Mouse (Mus musculus) lung, adult 18-20 months (tissue): ENCODE data around the gene Slc7a8.

Source experiments
- DNase-seq, 2 experiments: peaks; one replicate each; pipeline ENCODE4 v3.0.0; 2022; ENCODE audit warnings: mixed read lengths in 2 of 2

Gene Slc7a8

GRCm38 (mm10) chr14:54781610-54782365 lies at the start of gene Slc7a8:
Slc7a8 (minus strand) TSS chr14:54781946.
- peak; percentile 47 to 50 for DNase-seq

- DNase-seq: no peak
These were observed 42.0 kb upstream of the Slc7a8 start for GRCm38 (mm10) chr14:54823716-54824115.

GRCm38 (mm10) chr14:54822301-54822700 lies 40.6 kb upstream of the Slc7a8 start:
- DNase-seq: no peak

- DNase-seq: peak in 1 of 2 experiments; percentile 1
These were observed 36.0 kb upstream of the Slc7a8 start for GRCm38 (mm10) chr14:54817791-54818190.

GRCm38 (mm10) chr14:54815737-54816136 lies 34.0 kb upstream of the Slc7a8 start:
- no peak for DNase-seq

GRCm38 (mm10) chr14:54813991-54814390 lies 32.2 kb upstream of the Slc7a8 start, which contains the start of gene Rnf212b:
Rnf212b (plus strand) TSS chr14:54814141.
- no peak for DNase-seq

- no peak for DNase-seq
These were observed 27.9 kb upstream of the Slc7a8 start for GRCm38 (mm10) chr14:54809668-54810033.

GRCm38 (mm10) chr14:54808718-54809667 lies 27.2 kb upstream of the Slc7a8 start:
- peak in 1 of 2 experiments; percentile 8 for DNase-seq

- DNase-seq: no peak
These were observed 24.4 kb upstream of the Slc7a8 start for GRCm38 (mm10) chr14:54806124-54806523.

GRCm38 (mm10) chr14:54802428-54802827 lies 20.7 kb upstream of the Slc7a8 start:
- DNase-seq: no peak

GRCm38 (mm10) chr14:54799686-54800085 lies 17.9 kb upstream of the Slc7a8 start:
- DNase-seq: no peak

GRCm38 (mm10) chr14:54796760-54797159 lies 15.0 kb upstream of the Slc7a8 start:
- DNase-seq: no peak

- no peak for DNase-seq
These were observed 14.2 kb upstream of the Slc7a8 start for GRCm38 (mm10) chr14:54795901-54796300.

GRCm38 (mm10) chr14:54793894-54794830 lies 12.4 kb upstream of the Slc7a8 start:
- DNase-seq: no peak

- DNase-seq: no peak
These were observed 11.6 kb upstream of the Slc7a8 start for GRCm38 (mm10) chr14:54793351-54793750.

- DNase-seq: no peak
These were observed 10.4 kb upstream of the Slc7a8 start for GRCm38 (mm10) chr14:54792166-54792565.

GRCm38 (mm10) chr14:54788231-54788630 lies 6.5 kb upstream of the Slc7a8 start:
- DNase-seq: no peak

- DNase-seq: no peak
These were observed 5.5 kb upstream of the Slc7a8 start for GRCm38 (mm10) chr14:54787226-54787625.

GRCm38 (mm10) chr14:54786489-54786888 lies 4.7 kb upstream of the Slc7a8 start:
- no peak for DNase-seq

GRCm38 (mm10) chr14:54785898-54786297 lies 4.2 kb upstream of the Slc7a8 start:
- peak; percentile 59 to 67 for DNase-seq

GRCm38 (mm10) chr14:54782971-54783370 lies 1.2 kb upstream of the Slc7a8 start:
- no peak for DNase-seq

- peak; percentile 28 to 51 for DNase-seq
These were observed 723 bp downstream of the Slc7a8 start for GRCm38 (mm10) chr14:54780836-54781609.
